In genomic region chr4:90170890-90171483, GRCm38 (mm10) we compare ENCODE assay signal across 10 mouse cellular contexts. TPM values are rescaled to one million over a fixed set of nuclear protein-coding genes. Genes with fewer than 3 reads are reported as not detected.
DNase-seq lines count a peak whose midpoint lies in the region; ATAC-seq and TF ChIP-seq lines count a peak whose summit lies in the region.
"Had no signal": no experiment of that assay in that cellular context is flagged by ENCODE, and none has a peak within 500 bp of the region (broad histone marks: within the 10 kb centered on the region; RNA-seq: fewer than 3 reads in every experiment).

No protein-coding gene starts in this region.

- H3K36me3 ChIP-seq in forebrain, embryonic 11.5 days (ENCODE audit: control insufficient read depth, insufficient read depth, low read length): no peaks in the 10 kb centered on the region
- no peaks in the 10 kb centered on the region for H3K36me3 ChIP-seq in forebrain, embryonic 12.5 days (replicated peaks)

- DNase-seq in forebrain, embryonic 11.5 days (ENCODE audit: low spot score): no peak
- peak; percentile 8 to 15 for DNase-seq in right cerebral cortex, adult 2 months (ENCODE audit: low spot score in 2 of 2)
- DNase-seq in right cerebral cortex, postnatal 14 days: no peak
- peak; percentile 10 to 23 for DNase-seq in layer of hippocampus, adult 2 months (ENCODE audit: low spot score in 2 of 2)
- DNase-seq in spleen, adult 12 weeks (ENCODE audit: low spot score): no peak
- DNase-seq in kidney, adult 18-20 months: no peak
- DNase-seq in lung, postnatal 14 days: no peak
- DNase-seq: kidney, postnatal 10 days had no signal

- H3K27me3 ChIP-seq in forebrain, embryonic 11.5 days (ENCODE audit: control insufficient read depth, insufficient read depth, low read length): no peaks in the 10 kb centered on the region
- no peaks in the 10 kb centered on the region for H3K27me3 ChIP-seq in forebrain, embryonic 12.5 days

- H3K4me2 ChIP-seq in forebrain, embryonic 11.5 days (ENCODE audit: low read depth, low read length, severe bottlenecking): no peak overlapping the region
- no peak overlapping the region for H3K4me2 ChIP-seq in forebrain, embryonic 12.5 days

- no peaks in the 10 kb centered on the region for H3K9me3 ChIP-seq in forebrain, embryonic 11.5 days (ENCODE audit: control insufficient read depth, low read length)
- H3K9me3 ChIP-seq in forebrain, embryonic 12.5 days: no peaks in the 10 kb centered on the region

- WGBS in forebrain, embryonic 11.5 days: 76% methylated on average over 3 of the region's 3 CpGs
- 93% methylated on average over 3 of the region's 3 CpGs for WGBS in forebrain, embryonic 12.5 days

- peak; percentile 83 for TF ChIP-seq CTCF in layer of hippocampus, adult 2 months (conservative IDR thresholded peaks at IDR 0.05)

- H3K27ac ChIP-seq in forebrain, embryonic 11.5 days (ENCODE audit: low read depth, low read length): no peak overlapping the region
- no peak overlapping the region for H3K27ac ChIP-seq in forebrain, embryonic 12.5 days
- H3K27ac ChIP-seq in layer of hippocampus, adult 2 months: no peak overlapping the region

- no peak overlapping the region for H3K4me3 ChIP-seq in forebrain, embryonic 11.5 days (ENCODE audit: low read depth, low read length)
- H3K4me3 ChIP-seq in forebrain, embryonic 12.5 days (replicated peaks): no peak overlapping the region
- H3K4me3 ChIP-seq in layer of hippocampus, adult 2 months: no peak overlapping the region

- no peak overlapping the region for H3K9ac ChIP-seq in forebrain, embryonic 11.5 days (ENCODE audit: low read length)
- H3K9ac ChIP-seq in forebrain, embryonic 12.5 days: no peak overlapping the region

- peak; percentile 49; the same call in 1 of the 2 replicates for ATAC-seq in forebrain, embryonic 11.5 days (replicated peaks; ENCODE audit: low FRiP score)
- ATAC-seq in forebrain, embryonic 12.5 days (ENCODE audit: low FRiP score): no peak

- H3K4me1 ChIP-seq in forebrain, embryonic 11.5 days (replicated peaks; ENCODE audit: control insufficient read depth, insufficient read depth, low read length): no peaks in the 10 kb centered on the region
- no peaks in the 10 kb centered on the region for H3K4me1 ChIP-seq in forebrain, embryonic 12.5 days

RNA-seq across cellular contexts. Expression of gene Zfp352, which starts 47.6 kb away (rescaled TPM):
- polyA plus RNA-seq in forebrain, embryonic 11.5 days (2014; fragmentation: Nextera tagmentation; extraction: Ambion mirVana): not detected in 2 replicates
- not detected in 2 replicates for polyA plus RNA-seq in forebrain, embryonic 12.5 days (2016; fragmentation: Nextera tagmentation; extraction: Ambion mirVana)
- total RNA-seq in layer of hippocampus, adult 2 months (2021): not detected
- total RNA-seq: gastrocnemius, adult 8-10 months had no signal

Comparison
In these comparisons a context has a peak if more than half of its experiments do, and no peak if none do; other contexts are left out.
1. DNase-seq: peak in right cerebral cortex, adult 2 months (2 of 2) and layer of hippocampus, adult 2 months (2 of 2); none in forebrain, embryonic 11.5 days (single experiment), right cerebral cortex, postnatal 14 days (single experiment), spleen, adult 12 weeks (single experiment), kidney, adult 18-20 months (single experiment) and lung, postnatal 14 days (single experiment).